8 mouse cellular contexts compared by ENCODE assay signal in the genomic region with DNA sequence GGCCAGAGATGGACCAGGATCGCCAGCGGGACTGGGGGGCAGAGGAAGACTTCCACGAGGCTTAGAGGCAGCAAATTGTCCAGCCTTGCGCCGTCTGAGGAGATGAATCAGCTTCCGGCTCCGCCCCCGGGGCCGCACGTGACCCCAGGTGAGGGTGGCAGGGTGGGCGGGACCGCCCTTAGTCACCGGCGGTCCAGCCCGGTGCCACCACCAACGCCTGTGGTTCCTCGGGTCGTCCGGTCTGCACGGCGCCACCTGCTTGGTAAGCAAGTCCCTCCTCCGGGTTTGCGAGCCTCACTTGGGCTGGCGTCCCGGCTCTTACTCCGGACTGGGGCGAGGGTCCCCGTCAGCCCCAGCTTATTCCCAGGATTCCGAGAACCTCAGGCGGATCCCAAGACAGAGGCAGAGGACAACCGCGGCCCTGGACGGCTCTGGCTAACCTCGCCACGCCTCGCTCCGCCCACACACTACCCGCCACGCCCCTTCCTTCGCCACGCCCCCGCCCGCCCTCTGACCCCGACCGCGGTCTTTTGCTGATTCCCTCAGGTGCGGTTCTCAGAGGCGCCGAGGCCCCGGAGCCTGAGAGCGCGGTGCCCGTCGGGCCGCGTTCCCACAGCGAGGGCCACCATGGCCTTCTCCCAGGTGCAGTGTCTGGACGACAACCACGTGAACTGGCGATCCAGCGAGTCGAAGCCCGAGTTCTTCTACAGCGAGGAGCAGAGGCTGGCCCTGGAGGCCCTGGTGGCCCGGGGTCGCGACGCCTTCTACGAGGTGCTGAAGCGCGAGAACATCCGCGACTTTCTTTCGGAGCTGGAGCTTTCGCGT. TPM values are rescaled to one million over a fixed set of nuclear protein-coding genes. Genes with fewer than 3 reads are reported as not detected.
DNase-seq lines count a peak whose midpoint lies in the region; ATAC-seq and TF ChIP-seq lines count a peak whose summit lies in the region.

A gene (plus strand): TSS at position 185 of the 825 bp plus-strand sequence.

- H3K9me3 ChIP-seq in embryonic facial prominence, embryonic 15.5 days (replicated peaks), result no peaks in the 10 kb centered on the region
- H3K9me3 ChIP-seq in heart, embryonic 15.5 days (replicated peaks), result no peaks in the 10 kb centered on the region

- H3K36me3 ChIP-seq in embryonic facial prominence, embryonic 15.5 days, result no peaks in the 10 kb centered on the region
- no peaks in the 10 kb centered on the region for H3K36me3 ChIP-seq in heart, embryonic 15.5 days
- H3K36me3 ChIP-seq in spleen, adult 2 months (ENCODE audit: control insufficient read depth, insufficient read depth, low read length), result no peaks in the 10 kb centered on the region

- no peak for TF ChIP-seq POLR2A in spleen, adult 2 months (IDR thresholded peaks at IDR 0.05; ENCODE audit: low read depth, low read length)

- peak; percentile 68 for ATAC-seq in embryonic facial prominence, embryonic 15.5 days (ENCODE audit: insufficient number of reproducible peaks, low FRiP score, low TSS enrichment, low read depth)
- peak; percentile 53 for ATAC-seq in heart, embryonic 15.5 days (replicated peaks; ENCODE audit: insufficient number of reproducible peaks, insufficient read depth, low FRiP score, low read depth)

- H3K9ac ChIP-seq in embryonic facial prominence, embryonic 15.5 days, result peak within 1 kb of the TSS; percentile 6; the same call in 1 of the 2 replicates
- peak within 1 kb of the TSS; percentile 49 for H3K9ac ChIP-seq in heart, embryonic 15.5 days

- WGBS in embryonic facial prominence, embryonic 15.5 days, result 2% methylated on average over 76 of the region's 76 CpGs
- 1% methylated on average over 76 of the region's 76 CpGs for WGBS in heart, embryonic 15.5 days
- 8% methylated on average over 76 of the region's 76 CpGs for WGBS in spleen, adult 2 months

- peak within 1 kb of the TSS; percentile 72 for H3K4me2 ChIP-seq in embryonic facial prominence, embryonic 15.5 days (replicated peaks)
- H3K4me2 ChIP-seq in heart, embryonic 15.5 days, result peak within 1 kb of the TSS; percentile 84

- peak within 1 kb of the TSS; percentile 44; the same call in 1 of the 2 replicates for H3K27ac ChIP-seq in embryonic facial prominence, embryonic 15.5 days (replicated peaks)
- no peak within 1 kb of the TSS for H3K27ac ChIP-seq in heart, embryonic 15.5 days
- no peak within 1 kb of the TSS for H3K27ac ChIP-seq in spleen, adult 2 months (ENCODE audit: insufficient read depth, low read length)

- H3K4me1 ChIP-seq in embryonic facial prominence, embryonic 15.5 days, result peaks cover 34% of the 10 kb centered on the region
- peaks cover 53% of the 10 kb centered on the region for H3K4me1 ChIP-seq in heart, embryonic 15.5 days (replicated peaks)
- peaks cover 10% of the 10 kb centered on the region for H3K4me1 ChIP-seq in spleen, adult 2 months (ENCODE audit: control insufficient read depth, insufficient read depth, insufficient read length)

- peak within 1 kb of the TSS; percentile 48 for H3K4me3 ChIP-seq in embryonic facial prominence, embryonic 15.5 days (replicated peaks)
- peak within 1 kb of the TSS; percentile 53 for H3K4me3 ChIP-seq in heart, embryonic 15.5 days
- H3K4me3 ChIP-seq in spleen, adult 2 months (ENCODE audit: extremely low read depth, insufficient read depth, insufficient read length), result peak within 1 kb of the TSS; percentile 64

- DNase-seq in adrenal gland, adult (ENCODE audit: inconsistent age in 2 of 2, low spot score in 1 of 2), result peak; percentile 68 to 92
- DNase-seq in kidney, postnatal 10 days, result peak; percentile 86
- DNase-seq in lung, postnatal 4 days, result peak; percentile 82
- peak; percentile 47 to 73 for DNase-seq in spleen, adult 2 months (ENCODE audit: low read depth in 1 of 2, low spot score in 2 of 2)
- no peak for DNase-seq in right cerebral cortex, adult 18-20 months
- no peak for DNase-seq in cerebellum, postnatal 14 days

- H3K27me3 ChIP-seq in embryonic facial prominence, embryonic 15.5 days, result peaks cover 27% of the 10 kb centered on the region
- peaks cover 33% of the 10 kb centered on the region for H3K27me3 ChIP-seq in heart, embryonic 15.5 days
- H3K27me3 ChIP-seq in spleen, adult 2 months (ENCODE audit: control insufficient read depth, insufficient read depth, low read length), result no peaks in the 10 kb centered on the region

- TF ChIP-seq CTCF in spleen, adult 2 months (IDR thresholded peaks at IDR 0.05; ENCODE audit: extremely low read depth, insufficient read depth, insufficient read length, insufficient replicate concordance), result no peak

RNA-seq across cellular contexts. Expression of the gene that starts here (rescaled TPM):
- 9.0 and 10.9 TPM in 2 replicates for polyA plus RNA-seq in embryonic facial prominence, embryonic 15.5 days (2015; fragmentation: Nextera tagmentation; extraction: Ambion mirVana)
- polyA plus RNA-seq in heart, embryonic 15.5 days (2015; fragmentation: Nextera tagmentation; extraction: Ambion mirVana), result 0.68 and 1.4 TPM in 2 replicates
- 1.3 and 2.0 TPM in 2 replicates for polyA plus RNA-seq in spleen, adult 2 months (2012; rRNA removed)

Comparison
In these comparisons a context has a peak if more than half of its experiments do, and no peak if none do; other contexts are left out.
1. DNase-seq: peak in adrenal gland, adult (2 of 2), kidney, postnatal 10 days (single experiment), lung, postnatal 4 days (2 of 2) and spleen, adult 2 months (2 of 2); none in right cerebral cortex, adult 18-20 months (single experiment) and cerebellum, postnatal 14 days (0 of 2).
2. Peak in every context shown above with its lines, with median percentiles within 50 percentile points of each other: H3K4me3 ChIP-seq.